Mouse (Mus musculus) right cerebral cortex, postnatal 10 days (tissue): ENCODE measurements around the gene Kcnip2.
A peak's percentile ranks its signal among the peaks of the same experiment; 100 is the strongest.
"Not testable (repeated sequence)": the region's sequence is repeated elsewhere in the genome, so short reads cannot be mapped to it uniquely, and the experiment has no call there.

Experiments used
- DNase-seq, 2 experiments: peaks; one replicate each; pipeline ENCODE4 v3.0.0; 2021; ENCODE audit warnings: low spot score in 2 of 2

Gene Kcnip2

DNA sequence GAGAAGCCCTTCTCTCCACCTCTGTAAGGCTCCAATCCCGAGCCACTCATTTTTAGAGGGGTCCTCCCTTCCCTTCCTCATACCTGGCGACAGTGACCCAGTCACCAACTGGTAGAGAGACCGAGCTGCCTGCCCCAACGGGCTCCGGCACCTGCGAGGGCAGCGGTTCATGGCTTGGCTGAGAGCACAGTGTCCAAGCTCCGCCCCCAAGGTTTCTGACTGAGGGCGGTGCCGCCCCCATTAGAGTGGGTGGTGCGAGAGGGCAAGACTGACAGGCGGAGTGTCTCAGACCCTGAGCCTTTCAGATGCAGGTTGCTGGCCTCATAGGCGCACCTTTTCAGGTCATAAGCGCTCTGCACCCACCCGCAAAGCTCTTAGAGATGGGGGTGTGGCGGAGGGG lies 3.7 kb downstream of the Kcnip2 start:
- DNase-seq, result peak in 1 of 2 experiments; percentile 50

DNA sequence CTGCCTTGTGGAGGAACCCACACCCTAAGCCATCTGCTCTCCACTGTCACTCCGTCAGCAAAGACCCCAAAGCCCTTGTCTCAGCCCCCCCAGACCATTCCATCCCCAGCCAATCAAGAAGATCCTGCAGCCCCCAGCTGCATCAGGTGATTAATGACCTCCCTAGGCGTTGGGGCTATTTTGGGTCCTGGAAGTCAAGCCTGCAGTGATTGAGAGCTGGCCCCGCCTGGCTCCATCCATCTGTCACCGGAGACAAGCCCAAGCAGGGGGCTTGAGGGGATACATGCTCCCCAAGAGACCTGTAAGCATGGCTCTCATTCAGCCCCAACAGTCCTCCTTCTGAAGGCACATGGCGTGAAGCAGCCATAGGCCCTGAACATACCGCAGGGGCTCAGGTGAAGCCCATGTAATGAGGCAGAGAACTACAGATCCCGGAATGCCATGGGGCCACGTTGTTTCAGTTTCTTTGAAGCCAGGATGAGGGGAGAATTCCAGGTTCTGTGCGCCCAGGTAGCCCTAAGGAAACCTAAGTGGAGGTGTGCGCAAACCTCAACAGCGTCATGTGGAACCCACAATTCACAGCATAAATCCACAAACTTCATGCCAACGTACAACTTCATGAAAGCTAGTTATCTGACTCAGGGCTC lies 4.7 kb downstream of the Kcnip2 start:
- no peak for DNase-seq

DNA sequence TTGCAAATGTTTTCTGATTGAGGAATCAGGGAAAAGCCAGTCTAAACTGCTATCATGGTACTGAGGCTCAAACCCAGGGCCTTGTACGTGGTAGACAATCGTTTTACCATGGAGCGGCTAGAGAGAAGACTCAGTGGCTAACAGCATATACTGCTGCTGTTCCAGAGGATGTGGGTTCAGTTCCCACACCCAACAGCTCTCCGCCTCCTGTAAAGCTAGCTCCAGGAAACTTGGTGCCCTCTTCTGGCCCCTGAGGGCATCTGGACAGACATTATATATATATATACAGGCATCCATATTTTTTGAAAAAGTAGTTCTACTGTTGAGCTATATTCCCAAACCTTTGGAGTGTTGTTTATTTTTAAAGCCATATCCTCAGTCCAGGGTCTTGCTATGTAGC lies 8.1 kb downstream of the Kcnip2 start:
- no peak for DNase-seq

DNA sequence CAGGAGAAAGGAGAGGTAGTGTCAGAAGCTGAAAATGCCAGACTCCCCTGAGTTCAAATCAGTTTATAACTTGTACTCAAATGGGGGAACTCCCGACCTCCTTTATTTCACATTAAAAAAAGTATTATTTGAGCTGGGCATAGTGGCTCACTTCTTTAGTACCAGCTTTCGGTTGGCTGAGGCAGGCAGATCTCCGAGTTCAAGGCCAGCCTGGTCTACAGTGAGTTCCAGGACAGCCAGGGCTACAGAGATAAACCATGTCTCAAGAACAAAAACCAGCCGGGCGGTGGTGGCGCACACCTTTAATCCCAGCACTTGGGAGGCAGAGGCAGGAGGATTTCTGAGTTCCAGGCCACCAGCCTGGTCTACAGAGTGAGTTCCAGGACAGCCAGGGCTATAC lies 10.0 kb downstream of the Kcnip2 start:
- DNase-seq, result not testable (repeated sequence)

DNA sequence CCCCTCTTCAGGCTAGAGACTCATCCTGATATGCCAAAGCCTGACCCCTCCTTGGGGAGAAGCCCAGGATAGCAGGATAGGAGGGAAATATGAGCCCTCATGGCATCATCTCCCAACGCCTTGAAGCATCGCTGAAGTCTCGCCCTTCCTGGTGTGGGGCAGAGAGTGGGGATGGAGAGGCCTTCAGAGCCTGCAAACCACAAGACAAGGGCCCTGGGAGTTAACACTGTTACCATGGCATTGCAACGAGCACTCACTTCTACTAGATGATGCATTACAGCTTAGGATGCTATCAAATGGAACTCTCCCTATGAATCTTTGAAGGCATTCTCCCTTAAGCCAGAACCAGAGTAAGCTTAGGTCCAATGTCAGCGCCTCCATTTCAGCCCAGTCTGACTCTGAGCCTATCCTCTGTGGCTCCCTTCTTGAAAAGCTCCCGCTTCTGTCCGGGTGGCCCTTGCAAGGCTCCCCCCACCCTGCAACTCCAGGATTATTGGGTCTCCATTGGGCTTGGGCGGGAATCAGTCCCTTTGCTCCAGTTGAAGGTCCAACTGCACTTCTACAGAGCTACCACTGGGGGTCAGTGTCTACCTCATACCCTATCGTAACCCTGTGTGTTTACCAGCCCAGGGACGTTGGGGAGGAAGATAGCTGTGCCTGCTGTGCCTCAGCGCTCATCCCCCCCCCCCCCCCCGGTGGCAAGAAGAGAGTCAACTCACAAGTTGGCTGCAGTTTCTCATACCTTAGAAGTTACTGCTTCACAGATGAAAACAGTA lies 11.1 kb downstream of the Kcnip2 start:
- DNase-seq, result no peak

DNA sequence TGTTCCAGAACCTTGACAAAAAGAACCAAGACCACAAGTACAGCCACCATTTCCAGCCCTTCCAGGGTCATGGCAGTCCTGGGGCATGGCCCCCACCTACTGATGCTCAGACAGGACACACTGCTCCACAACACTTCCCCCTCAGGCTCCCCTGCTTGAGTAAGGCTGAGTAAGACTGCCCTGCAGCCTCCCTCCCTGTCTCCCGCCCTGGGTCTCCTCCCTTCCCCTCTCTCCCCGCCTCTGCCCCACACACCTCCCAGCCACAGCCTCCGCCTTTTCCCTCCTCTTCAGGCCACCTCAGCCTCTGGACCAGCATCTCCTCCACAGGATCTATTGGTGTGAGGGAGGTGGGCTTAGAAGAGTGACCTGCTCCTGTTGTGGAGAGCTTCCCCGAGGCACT lies 12.5 kb downstream of the Kcnip2 start:
- DNase-seq, result no peak

DNA sequence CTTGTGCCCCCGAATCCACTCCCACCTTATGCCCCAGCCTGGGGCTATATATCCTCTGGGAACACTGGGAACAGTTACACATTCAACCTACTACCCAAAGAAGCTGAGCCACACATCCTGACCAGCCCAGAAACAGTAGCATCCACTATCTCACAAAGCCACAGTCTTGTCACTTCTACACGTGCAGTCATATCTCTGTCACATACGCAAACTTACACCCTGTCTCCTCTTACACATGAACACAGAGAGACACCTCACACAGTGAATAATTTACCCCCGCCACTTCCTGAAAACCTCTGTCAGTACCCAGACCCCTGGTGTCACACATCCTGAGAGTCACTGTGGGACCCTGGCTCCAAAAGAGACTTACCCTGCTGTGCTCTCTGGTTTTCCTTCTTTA lies 13.2 kb downstream of the Kcnip2 start:
- DNase-seq, result no peak

DNA sequence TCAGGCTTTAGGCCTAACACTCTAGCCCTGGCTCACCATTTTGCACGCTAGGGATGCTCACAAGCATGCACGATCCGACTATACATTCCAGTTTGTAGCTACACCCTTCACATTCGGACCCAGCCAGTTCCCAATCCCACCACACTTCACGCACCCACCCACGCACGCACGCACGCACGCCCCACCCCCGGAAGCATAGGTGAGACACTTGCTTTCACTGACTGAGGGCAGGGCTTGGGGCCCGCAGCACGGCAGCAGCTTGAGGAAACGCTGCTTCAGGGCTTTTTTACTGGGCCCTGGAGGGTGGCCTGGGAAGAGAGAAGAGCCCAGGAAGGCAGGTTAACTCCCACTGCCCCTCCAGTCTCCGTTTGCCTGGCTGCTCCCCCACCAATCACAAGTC lies 19.0 kb downstream of the Kcnip2 start:
- no peak for DNase-seq

DNA sequence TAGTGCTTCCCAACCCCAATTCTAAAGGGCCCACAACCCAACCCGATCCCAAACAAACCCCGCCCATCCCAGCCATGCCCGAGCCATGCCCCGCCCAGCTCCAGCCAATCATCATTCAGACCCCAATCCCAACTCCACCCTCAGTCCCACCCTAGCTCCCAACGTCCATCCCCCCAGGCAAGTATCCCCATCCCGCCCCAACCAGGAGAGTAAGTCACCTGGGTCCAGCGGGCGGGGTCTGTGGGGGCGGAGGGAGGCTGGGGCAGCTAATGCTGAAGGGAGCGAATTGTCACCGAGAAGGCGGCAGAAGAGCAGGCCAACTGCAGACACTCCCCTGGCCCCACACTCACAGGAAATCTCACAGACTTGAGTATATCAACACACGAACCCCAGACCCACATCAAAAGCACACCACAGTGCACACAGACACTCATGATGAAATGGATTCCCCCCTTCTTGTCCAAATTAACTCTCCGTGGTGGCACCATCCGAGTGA lies 19.8 kb downstream of the Kcnip2 start:
- DNase-seq, result no peak

DNA sequence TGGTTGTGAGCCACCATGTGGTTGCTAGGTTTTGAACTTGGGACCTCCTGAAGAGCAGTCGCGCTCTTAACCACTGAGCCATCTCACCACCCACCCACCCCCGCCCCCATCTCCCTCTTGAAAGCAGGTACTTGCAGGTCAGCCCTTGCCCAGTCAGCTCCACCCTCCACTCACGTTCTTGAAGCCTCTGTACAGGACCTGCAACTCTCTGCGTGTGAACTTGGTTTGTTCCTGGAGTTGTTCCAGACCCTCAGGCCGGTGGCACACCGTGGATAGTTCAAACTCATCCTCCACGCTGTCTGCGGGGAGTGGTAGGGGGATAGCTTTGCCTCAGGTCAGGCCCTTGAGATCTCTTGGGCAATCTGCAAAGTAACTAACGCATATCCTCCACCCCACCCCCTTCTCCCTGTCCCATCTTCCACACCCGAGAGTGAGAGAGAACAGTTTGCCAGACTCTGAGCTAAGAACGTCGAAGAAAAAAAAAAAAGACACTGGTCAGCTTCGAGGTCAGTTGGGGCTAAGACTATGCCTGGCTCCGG lies 20.4 kb downstream of the Kcnip2 start:
- DNase-seq, result no peak

DNA sequence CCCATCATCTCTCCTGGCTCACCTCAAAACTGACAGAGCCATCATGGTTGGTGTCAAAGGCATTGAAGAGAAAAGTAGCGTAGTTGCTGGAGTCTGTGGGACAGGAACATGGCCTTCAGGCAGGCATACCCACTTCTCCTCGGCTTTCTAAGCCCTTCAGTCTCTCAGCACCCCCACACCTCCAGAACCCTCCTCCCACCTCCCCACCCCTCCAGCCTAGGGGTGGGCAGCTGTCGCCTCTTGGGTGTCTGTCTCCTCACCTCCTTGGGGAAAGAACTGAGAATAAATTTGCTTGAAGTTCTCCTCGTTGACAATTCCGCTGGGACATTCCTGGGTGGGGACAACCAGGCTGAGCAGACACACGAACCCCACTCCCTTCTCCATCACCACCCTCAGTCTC lies 21.1 kb downstream of the Kcnip2 start:
- DNase-seq, result no peak

DNA sequence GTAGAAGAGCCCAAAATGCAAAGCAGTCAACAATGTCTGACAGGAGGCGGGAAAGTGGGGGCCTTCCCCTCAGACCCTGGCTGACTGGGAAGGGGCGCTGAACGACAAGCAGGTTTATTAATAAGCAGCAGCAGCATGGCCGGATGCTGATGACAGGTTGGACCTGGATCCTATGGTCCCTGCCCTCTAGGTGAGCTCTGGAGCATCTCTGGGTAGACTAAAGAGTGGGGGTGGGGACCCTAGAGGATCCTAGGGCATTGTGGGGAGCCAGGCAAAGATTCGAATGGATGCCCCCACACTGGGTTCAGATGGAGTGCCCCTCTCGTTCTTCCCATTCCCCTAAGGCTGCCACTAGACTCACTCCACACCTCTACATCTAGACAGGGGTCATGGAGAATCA lies 23.5 kb downstream of the Kcnip2 start:
- DNase-seq, result no peak

DNA sequence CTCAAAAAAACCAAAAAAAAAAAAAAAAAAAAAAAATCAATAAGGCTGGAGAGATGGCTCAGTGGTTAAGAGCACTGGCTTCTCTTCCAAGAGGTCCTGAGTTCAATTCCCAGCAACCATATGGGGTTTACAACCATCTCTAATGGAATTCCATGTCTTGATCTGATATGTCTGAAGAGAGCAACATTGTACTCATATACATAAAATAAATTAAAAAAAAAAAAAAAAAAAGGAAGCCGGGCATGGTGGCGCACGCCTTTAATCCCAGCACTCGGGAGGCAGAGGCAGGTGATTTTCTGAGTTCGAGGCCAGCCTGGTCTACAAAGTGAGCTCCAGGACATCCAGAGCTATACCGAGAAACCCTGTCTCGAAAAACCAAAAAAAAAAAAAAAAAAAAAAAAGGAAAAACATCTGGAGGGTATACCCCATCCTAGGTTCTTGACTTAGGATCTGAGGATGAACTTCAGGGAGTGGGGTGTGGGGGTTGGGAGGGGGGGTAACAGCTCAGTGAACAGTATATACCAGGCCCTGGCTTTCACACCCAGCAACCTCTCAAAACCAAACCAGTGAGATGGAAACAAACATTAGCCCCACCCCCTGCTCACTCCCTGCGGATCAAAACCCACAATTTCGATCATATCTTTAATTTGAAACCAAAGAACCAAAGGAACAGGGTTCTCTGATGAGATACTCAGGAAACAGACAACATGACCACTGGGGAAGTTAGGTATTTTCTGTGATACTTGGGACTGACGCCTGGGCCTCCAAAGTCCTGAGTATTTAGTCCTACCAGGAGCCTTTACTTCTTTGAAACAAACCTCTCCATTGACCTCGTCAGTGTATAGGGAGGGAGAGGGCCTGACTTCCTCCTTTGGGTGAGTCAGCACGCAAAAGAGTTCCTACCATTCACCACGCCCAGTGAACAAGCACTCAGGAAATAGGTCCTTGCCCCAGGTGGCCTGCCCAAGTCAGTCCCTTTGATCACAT lies 25.7 kb downstream of the Kcnip2 start:
- DNase-seq, result no peak

DNA sequence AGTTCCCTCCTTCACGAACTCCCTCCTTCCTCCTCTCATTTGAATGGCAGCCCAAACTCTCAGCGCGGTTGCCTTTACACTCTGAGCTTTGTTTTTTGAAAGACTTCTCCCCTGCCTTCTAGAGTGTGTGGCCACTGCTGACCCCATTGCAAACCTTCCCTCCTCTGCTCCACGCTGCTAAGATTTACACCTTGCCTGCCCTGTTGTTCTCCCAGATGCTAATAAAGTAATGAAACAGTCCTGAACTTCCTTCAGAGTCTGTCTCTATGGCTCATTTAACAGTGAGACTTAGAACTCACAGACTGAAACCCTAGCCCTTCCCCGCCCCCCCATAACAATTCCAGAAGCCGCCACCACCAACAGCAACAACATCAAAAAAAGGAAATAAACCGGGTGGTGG lies 26.5 kb downstream of the Kcnip2 start:
- DNase-seq, result no peak

DNA sequence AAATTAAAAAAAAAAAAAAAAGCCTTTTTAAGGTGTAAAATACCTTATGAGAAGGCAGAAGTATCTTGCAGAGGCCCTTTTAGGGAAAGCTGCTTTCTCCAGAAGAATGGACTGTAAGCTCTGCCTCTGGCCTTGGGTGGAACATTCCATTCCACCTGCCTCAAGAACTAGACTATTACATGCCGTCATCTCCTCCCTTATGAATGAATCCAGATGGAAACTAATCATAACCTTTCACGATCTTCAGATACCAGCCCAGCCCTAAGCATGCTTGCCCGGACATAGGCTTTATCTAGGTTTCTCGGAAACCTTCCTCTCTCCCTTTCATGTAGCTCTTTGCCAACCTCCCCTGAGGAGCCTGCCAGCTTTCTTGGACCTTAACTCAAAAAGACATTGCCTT lies 27.5 kb downstream of the Kcnip2 start:
- DNase-seq, result no peak

DNA sequence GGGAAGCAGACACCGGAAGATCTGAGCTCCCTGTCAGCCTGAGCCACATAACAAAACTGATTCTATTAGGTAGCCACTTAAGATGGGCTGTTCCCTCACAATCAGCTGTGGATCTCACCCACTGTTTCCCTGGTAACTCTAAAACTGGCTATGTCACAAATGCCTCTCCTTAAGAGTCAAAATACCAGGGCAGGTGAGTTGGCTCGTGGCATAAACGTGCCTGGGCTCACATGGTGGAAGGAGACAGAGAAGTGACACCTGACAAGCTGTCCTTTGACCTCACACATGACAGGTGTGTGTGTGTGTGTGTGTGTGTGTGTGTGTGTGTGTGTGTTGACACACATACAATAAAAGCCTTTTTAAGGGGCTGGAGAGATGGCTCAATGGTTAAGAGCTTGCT lies 28.4 kb downstream of the Kcnip2 start:
- DNase-seq, result no peak

DNA sequence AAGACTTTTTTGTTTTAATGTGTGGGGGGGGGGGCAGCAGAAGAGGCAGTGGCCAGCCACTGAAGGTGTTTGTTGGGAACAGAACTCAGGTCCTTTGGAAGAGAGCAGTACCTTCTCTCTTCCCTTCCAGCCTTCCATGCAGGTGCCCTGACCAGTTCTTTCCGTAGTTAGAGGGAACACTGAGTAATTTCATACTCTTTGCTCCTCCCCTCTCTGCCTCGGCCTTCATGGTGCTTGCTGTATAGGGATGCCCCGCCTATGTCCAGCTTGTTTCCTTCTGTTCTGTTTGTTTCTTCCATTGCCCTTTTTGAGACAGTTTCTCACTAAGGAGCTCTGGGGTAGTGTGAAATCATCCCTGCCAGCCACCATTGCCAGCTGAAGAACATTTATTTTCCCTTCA lies 30.4 kb downstream of the Kcnip2 start:
- no peak for DNase-seq

DNA sequence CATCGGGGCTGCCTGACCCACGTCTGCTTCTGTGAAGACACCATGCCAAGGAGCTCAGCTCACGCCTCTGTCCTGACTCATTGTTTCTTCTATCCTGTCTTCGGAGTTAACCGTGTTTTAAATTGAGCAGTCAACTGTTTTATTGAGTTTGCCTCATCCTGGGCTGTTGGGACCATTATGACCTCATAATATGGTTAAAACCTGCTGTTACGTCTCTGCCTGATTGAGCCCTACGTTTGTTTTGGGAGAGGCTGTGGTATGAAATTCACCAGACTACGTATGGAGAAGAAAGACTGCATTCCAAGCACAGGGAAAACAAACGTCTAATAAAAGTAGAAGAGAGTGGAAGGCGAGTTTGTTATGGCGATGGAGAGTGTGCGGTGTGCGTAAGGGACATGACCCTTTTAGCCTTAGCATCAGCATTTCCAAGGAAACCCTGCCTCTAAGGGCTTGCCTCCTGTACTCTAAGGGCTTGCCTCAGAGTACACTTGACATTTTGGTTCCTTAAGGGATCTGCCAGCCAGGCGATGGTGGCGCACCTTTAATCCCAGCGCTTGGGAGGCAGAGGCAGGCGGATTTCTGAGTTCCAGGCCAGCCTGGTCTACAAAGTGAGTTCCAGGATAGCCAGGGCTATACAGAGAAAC lies 31.8 kb downstream of the Kcnip2 start:
- no peak for DNase-seq

DNA sequence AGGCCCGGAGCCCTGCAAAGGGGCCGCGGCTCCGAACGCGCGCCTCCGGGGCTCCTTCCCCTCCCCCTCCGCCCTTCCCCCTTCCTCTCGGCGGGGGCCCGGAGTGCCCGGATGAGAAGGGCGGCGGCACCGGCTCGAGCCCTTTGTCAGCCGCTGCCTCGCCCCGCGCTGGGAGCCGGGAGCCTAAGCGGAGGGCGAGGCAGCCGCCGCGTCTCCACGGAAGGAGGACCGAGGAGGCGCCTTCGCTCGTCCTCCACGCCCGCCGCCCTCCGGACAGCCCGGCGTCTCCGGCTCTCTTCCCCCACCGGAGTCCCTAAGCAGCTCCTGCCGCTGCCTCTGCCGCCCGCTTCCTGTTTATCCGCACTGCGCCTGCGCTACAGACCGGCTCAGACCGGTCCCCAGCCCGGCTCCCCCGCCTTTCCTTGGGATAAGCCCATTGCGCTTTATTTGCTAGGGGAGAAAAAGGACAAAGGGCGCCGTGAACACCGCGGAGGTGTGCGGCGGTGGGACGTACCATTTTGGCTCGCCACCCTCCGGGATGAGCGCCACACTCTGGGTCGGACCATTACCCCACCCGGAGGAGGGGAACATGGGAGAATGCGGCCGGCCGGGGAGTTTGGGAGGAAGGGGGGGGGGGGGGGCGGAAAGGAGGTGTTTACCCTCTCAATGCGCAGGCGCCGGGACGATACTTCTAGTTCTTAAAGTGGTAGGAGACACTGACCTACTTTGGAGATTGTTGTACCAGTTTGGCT lies 32.5 kb downstream of the Kcnip2 start, which contains the start of gene Mgea5:
TSS of gene Mgea5 (minus strand) at position 657 of the 752 bp plus-strand sequence.
- DNase-seq, result peak; percentile 99

DNA sequence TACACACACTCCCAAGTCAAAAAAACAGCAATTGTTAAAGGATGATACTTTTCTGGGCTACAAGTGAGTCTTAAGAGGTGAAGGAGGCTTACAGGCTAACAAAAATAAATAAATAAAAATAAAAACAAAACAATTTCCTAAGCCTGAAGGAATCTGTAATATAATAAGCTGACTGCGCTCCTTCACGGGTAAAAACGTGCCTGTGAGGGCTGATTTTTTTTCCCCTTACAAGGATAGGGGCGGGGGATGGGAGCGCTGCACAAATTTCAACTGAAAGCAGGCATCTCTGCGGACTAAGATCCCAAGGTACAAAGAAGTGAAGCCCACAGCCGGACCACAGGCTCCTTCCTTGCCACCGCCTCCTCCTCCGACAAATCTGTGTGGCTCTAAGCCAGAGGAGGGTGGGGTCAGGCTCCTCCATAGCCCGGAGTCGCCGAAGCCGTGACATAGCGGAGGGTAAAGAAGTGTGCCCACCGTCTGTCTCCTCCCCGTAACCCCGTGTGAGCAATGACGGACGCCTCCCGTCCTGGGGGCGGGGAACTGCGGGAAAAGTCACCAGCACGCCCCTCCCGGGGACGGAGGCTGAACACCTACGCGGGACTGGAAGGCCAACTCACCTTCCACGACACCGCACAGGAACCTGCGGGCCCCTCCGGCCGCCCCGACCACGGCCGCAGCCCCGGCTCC lies 33.4 kb downstream of the Kcnip2 start:
- DNase-seq, result peak; percentile 75 to 82
